12 mouse cellular contexts compared by ENCODE assay signal in the genomic region with DNA sequence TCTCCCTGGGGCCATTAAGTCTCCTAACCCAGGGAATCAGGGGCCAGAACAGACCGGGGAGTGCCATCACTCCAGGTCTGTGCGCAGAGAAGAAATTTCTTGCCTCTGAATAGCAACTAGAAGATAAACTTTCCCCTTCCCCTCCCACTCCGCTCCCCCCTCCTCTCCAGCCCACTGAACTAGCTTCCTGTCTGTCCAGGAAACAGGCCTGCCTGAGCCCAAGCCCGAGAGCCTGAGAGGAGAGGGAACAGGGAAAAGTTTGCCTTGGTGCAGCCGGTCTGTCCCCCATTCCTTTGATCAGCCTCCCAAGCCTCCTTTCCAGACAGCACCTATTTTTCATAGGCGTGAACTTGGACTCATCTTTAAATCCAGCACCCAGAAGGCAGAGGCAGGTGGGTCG. TPM values are rescaled to one million over a fixed set of nuclear protein-coding genes. Genes with fewer than 3 reads are reported as not detected.
DNase-seq lines count a peak whose midpoint lies in the region; ATAC-seq and TF ChIP-seq lines count a peak whose summit lies in the region.
"Had no signal": no experiment of that assay in that cellular context is flagged by ENCODE, and none has a peak within 500 bp of the region (broad histone marks: within the 10 kb centered on the region; RNA-seq: fewer than 3 reads in every experiment).

No protein-coding gene starts in this region.

- TF ChIP-seq CTCF in intestine, postnatal 0 days (IDR thresholded peaks at IDR 0.05; ENCODE audit: low read depth), result no peak

- H3K27me3 ChIP-seq in intestine, embryonic 14.5 days (replicated peaks; ENCODE audit: control insufficient read depth, insufficient read depth, low read length), result no peaks in the 10 kb centered on the region
- no peaks in the 10 kb centered on the region for H3K27me3 ChIP-seq in intestine, postnatal 0 days (replicated peaks; ENCODE audit: control insufficient read depth, insufficient read depth, low read length)
- no peaks in the 10 kb centered on the region for H3K27me3 ChIP-seq in embryonic facial prominence, embryonic 12.5 days
- no peaks in the 10 kb centered on the region for H3K27me3 ChIP-seq in kidney, embryonic 16.5 days (ENCODE audit: insufficient read depth, low read length)
- H3K27me3 ChIP-seq in lung, embryonic 16.5 days (ENCODE audit: control insufficient read depth, insufficient read depth, low read depth, low read length), result no peaks in the 10 kb centered on the region
- H3K27me3 ChIP-seq in forebrain, embryonic 13.5 days, result no peaks in the 10 kb centered on the region

- H3K4me1 ChIP-seq in intestine, embryonic 14.5 days (replicated peaks; ENCODE audit: control insufficient read depth, insufficient read depth, low read length), result peaks cover 57% of the 10 kb centered on the region
- H3K4me1 ChIP-seq in intestine, postnatal 0 days (replicated peaks; ENCODE audit: control insufficient read depth, insufficient read depth, low read length), result peaks cover 10% of the 10 kb centered on the region; the same call in 1 of the 2 replicates
- H3K4me1 ChIP-seq in embryonic facial prominence, embryonic 12.5 days, result peaks cover 72% of the 10 kb centered on the region
- peaks cover 62% of the 10 kb centered on the region for H3K4me1 ChIP-seq in kidney, embryonic 16.5 days (ENCODE audit: insufficient read depth, low read length)
- H3K4me1 ChIP-seq in lung, embryonic 16.5 days (replicated peaks; ENCODE audit: control insufficient read depth, insufficient read depth, low read length), result peaks cover 46% of the 10 kb centered on the region
- H3K4me1 ChIP-seq in forebrain, embryonic 13.5 days, result peaks cover 38% of the 10 kb centered on the region

- DNase-seq in intestine, embryonic 14.5 days (ENCODE audit: low spot score), result no peak
- no peak for DNase-seq in frontal cortex, postnatal 14 days (ENCODE audit: low spot score in 2 of 2)
- DNase-seq in layer of hippocampus, adult 11-12 months (ENCODE audit: low spot score), result no peak
- DNase-seq: adrenal gland, postnatal 25 days; retina, postnatal 1 day; thymus, adult 18-20 months had no signal

- H3K9me3 ChIP-seq in intestine, embryonic 14.5 days (ENCODE audit: control insufficient read depth, low read length), result no peaks in the 10 kb centered on the region
- H3K9me3 ChIP-seq in intestine, postnatal 0 days (ENCODE audit: control insufficient read depth), result no peaks in the 10 kb centered on the region
- no peaks in the 10 kb centered on the region for H3K9me3 ChIP-seq in embryonic facial prominence, embryonic 12.5 days
- no peaks in the 10 kb centered on the region for H3K9me3 ChIP-seq in kidney, embryonic 16.5 days (ENCODE audit: low read length)
- H3K9me3 ChIP-seq in lung, embryonic 16.5 days (ENCODE audit: control insufficient read depth, low read length), result no peaks in the 10 kb centered on the region
- no peaks in the 10 kb centered on the region for H3K9me3 ChIP-seq in forebrain, embryonic 13.5 days (replicated peaks)

- H3K36me3 ChIP-seq in intestine, embryonic 14.5 days (ENCODE audit: control insufficient read depth, insufficient read depth, low read length), result no peaks in the 10 kb centered on the region
- H3K36me3 ChIP-seq in intestine, postnatal 0 days (ENCODE audit: control insufficient read depth, insufficient read depth), result no peaks in the 10 kb centered on the region
- no peaks in the 10 kb centered on the region for H3K36me3 ChIP-seq in embryonic facial prominence, embryonic 12.5 days
- no peaks in the 10 kb centered on the region for H3K36me3 ChIP-seq in kidney, embryonic 16.5 days (ENCODE audit: insufficient read depth, low read length)
- H3K36me3 ChIP-seq in lung, embryonic 16.5 days (ENCODE audit: control insufficient read depth, insufficient read depth, low read length), result no peaks in the 10 kb centered on the region
- H3K36me3 ChIP-seq in forebrain, embryonic 13.5 days (ENCODE audit: poor library complexity, severe bottlenecking), result no peaks in the 10 kb centered on the region

- 23% methylated on average over 7 of the region's 7 CpGs for WGBS in intestine, embryonic 14.5 days
- WGBS in intestine, postnatal 0 days, result 32% methylated on average over 7 of the region's 7 CpGs
- 48% methylated on average over 7 of the region's 7 CpGs for WGBS in embryonic facial prominence, embryonic 12.5 days
- 28% methylated on average over 7 of the region's 7 CpGs for WGBS in kidney, embryonic 16.5 days
- WGBS in lung, embryonic 16.5 days, result 22% methylated on average over 7 of the region's 7 CpGs
- 58% methylated on average over 7 of the region's 7 CpGs for WGBS in forebrain, embryonic 13.5 days

- no peak for ATAC-seq in intestine, embryonic 14.5 days (replicated peaks; ENCODE audit: low FRiP score, low TSS enrichment, low read depth)
- no peak for ATAC-seq in intestine, postnatal 0 days
- no peak for ATAC-seq in embryonic facial prominence, embryonic 12.5 days (ENCODE audit: insufficient number of reproducible peaks, insufficient read depth, low FRiP score, low TSS enrichment)
- no peak for ATAC-seq in kidney, embryonic 16.5 days (ENCODE audit: low FRiP score, low TSS enrichment)
- ATAC-seq in lung, embryonic 16.5 days (ENCODE audit: low read depth), result no peak
- no peak for ATAC-seq in forebrain, embryonic 13.5 days

- no peak overlapping the region for H3K9ac ChIP-seq in intestine, embryonic 14.5 days (ENCODE audit: low read length)
- no peak overlapping the region for H3K9ac ChIP-seq in intestine, postnatal 0 days (ENCODE audit: low read depth, low read length)
- no peak overlapping the region for H3K9ac ChIP-seq in embryonic facial prominence, embryonic 12.5 days
- peak overlapping the region; percentile 52 for H3K9ac ChIP-seq in kidney, embryonic 16.5 days (replicated peaks; ENCODE audit: low read length)
- H3K9ac ChIP-seq in lung, embryonic 16.5 days (ENCODE audit: low read length), result peak overlapping the region; percentile 12; the same call in 1 of the 2 replicates
- no peak overlapping the region for H3K9ac ChIP-seq in forebrain, embryonic 13.5 days

- H3K4me2 ChIP-seq in intestine, embryonic 14.5 days (ENCODE audit: low read length), result no peak overlapping the region
- no peak overlapping the region for H3K4me2 ChIP-seq in intestine, postnatal 0 days (replicated peaks; ENCODE audit: low read depth)
- H3K4me2 ChIP-seq in embryonic facial prominence, embryonic 12.5 days (replicated peaks), result no peak overlapping the region
- no peak overlapping the region for H3K4me2 ChIP-seq in kidney, embryonic 16.5 days (replicated peaks; ENCODE audit: low read depth, low read length)
- no peak overlapping the region for H3K4me2 ChIP-seq in lung, embryonic 16.5 days (ENCODE audit: low read depth, low read length)
- H3K4me2 ChIP-seq in forebrain, embryonic 13.5 days, result no peak overlapping the region

- H3K27ac ChIP-seq in intestine, embryonic 14.5 days (ENCODE audit: low read depth), result peak overlapping the region; percentile 60
- H3K27ac ChIP-seq in intestine, postnatal 0 days (ENCODE audit: low read depth, low read length), result no peak overlapping the region
- peak overlapping the region; percentile 58 for H3K27ac ChIP-seq in embryonic facial prominence, embryonic 12.5 days
- peak overlapping the region; percentile 57 for H3K27ac ChIP-seq in kidney, embryonic 16.5 days (ENCODE audit: low read length)
- peak overlapping the region; percentile 33 for H3K27ac ChIP-seq in lung, embryonic 16.5 days (ENCODE audit: low read length)
- no peak overlapping the region for H3K27ac ChIP-seq in forebrain, embryonic 13.5 days
- H3K27ac ChIP-seq: left cerebral cortex, adult 2 months had no signal

- H3K4me3 ChIP-seq in intestine, embryonic 14.5 days (ENCODE audit: low read depth, low read length), result no peak overlapping the region
- no peak overlapping the region for H3K4me3 ChIP-seq in intestine, postnatal 0 days (ENCODE audit: low read depth, low read length)
- H3K4me3 ChIP-seq in embryonic facial prominence, embryonic 12.5 days, result no peak overlapping the region
- H3K4me3 ChIP-seq in kidney, embryonic 16.5 days (ENCODE audit: low read length), result no peak overlapping the region
- H3K4me3 ChIP-seq in lung, embryonic 16.5 days (ENCODE audit: low read length), result no peak overlapping the region
- no peak overlapping the region for H3K4me3 ChIP-seq in forebrain, embryonic 13.5 days
- H3K4me3 ChIP-seq: left cerebral cortex, adult 2 months had no signal

RNA-seq across cellular contexts. Expression of gene Ssbp3, which starts 48.2 kb away (rescaled TPM):
- polyA plus RNA-seq in intestine, embryonic 14.5 days (2014; fragmentation: Nextera tagmentation; extraction: Ambion mirVana), result 73.2 and 76.2 TPM in 2 replicates
- 42.8 and 45.2 TPM in 2 replicates for polyA plus RNA-seq in intestine, postnatal 0 days (2015; fragmentation: Nextera tagmentation; extraction: Ambion mirVana)
- polyA plus RNA-seq in embryonic facial prominence, embryonic 12.5 days (2016; fragmentation: Nextera tagmentation; extraction: Ambion mirVana), result 275 and 279 TPM in 2 replicates
- 66.4 and 79.4 TPM in 2 replicates for polyA plus RNA-seq in kidney, embryonic 16.5 days (2015; fragmentation: Nextera tagmentation; extraction: Ambion mirVana)
- 49.5 and 61.7 TPM in 2 replicates for polyA plus RNA-seq in lung, embryonic 16.5 days (2015; fragmentation: Nextera tagmentation; extraction: Ambion mirVana)
- 168 and 173 TPM in 2 replicates for polyA plus RNA-seq in forebrain, embryonic 13.5 days (2015; fragmentation: Nextera tagmentation; extraction: Ambion mirVana)

RNA-seq across cellular contexts. Expression of gene Acot11, which starts 57.5 kb away (rescaled TPM):
- polyA plus RNA-seq in intestine, embryonic 14.5 days (2014; fragmentation: Nextera tagmentation; extraction: Ambion mirVana), result 5.9 and 7.3 TPM in 2 replicates
- polyA plus RNA-seq in intestine, postnatal 0 days (2015; fragmentation: Nextera tagmentation; extraction: Ambion mirVana), result 7.8 and 7.9 TPM in 2 replicates
- 1.9 and 3.0 TPM in 2 replicates for polyA plus RNA-seq in embryonic facial prominence, embryonic 12.5 days (2016; fragmentation: Nextera tagmentation; extraction: Ambion mirVana)
- polyA plus RNA-seq in kidney, embryonic 16.5 days (2015; fragmentation: Nextera tagmentation; extraction: Ambion mirVana), result 2.8 and 2.9 TPM in 2 replicates
- 2.1 and 2.4 TPM in 2 replicates for polyA plus RNA-seq in lung, embryonic 16.5 days (2015; fragmentation: Nextera tagmentation; extraction: Ambion mirVana)
- polyA plus RNA-seq in forebrain, embryonic 13.5 days (2015; fragmentation: Nextera tagmentation; extraction: Ambion mirVana), result 0.63 and 0.94 TPM in 2 replicates

Comparison
In these comparisons a context has a peak if more than half of its experiments do, and no peak if none do; other contexts are left out.
1. H3K27ac ChIP-seq: peak in intestine, embryonic 14.5 days (single experiment), embryonic facial prominence, embryonic 12.5 days (single experiment), kidney, embryonic 16.5 days (single experiment) and lung, embryonic 16.5 days (single experiment); none in intestine, postnatal 0 days (single experiment) and forebrain, embryonic 13.5 days (single experiment).
2. H3K9ac ChIP-seq: peak in kidney, embryonic 16.5 days (single experiment) and lung, embryonic 16.5 days (single experiment); none in intestine, embryonic 14.5 days (single experiment), intestine, postnatal 0 days (single experiment), embryonic facial prominence, embryonic 12.5 days (single experiment) and forebrain, embryonic 13.5 days (single experiment).